Mouse (Mus musculus) liver, embryonic 14.5 days (tissue): ENCODE measurements around the gene Tmem229b. TPM values are rescaled to one million over a fixed set of nuclear protein-coding genes. Genes with fewer than 3 reads are reported as not detected.

Experiments used
- ATAC-seq: fragments of 200-750 bp; cut with Nextera tagmentation; 2 replicates; pipeline ENCODE4 v1.8.0; 2017; ENCODE audit warnings: moderate number of reproducible peaks, mild to moderate bottlenecking, moderate library complexity; ENCODE audit not compliant: insufficient read depth
- DNase-seq, 3 experiments: peaks; one replicate each; pipeline ENCODE4 v3.0.0-alpha.2; 2012 to 2013; ENCODE audit warnings: low read depth in 3 of 3, low spot score in 3 of 3
- H3K27ac ChIP-seq: fragments of 300-500 bp; sonication (generic); 2 replicates; pipeline ENCODE4 v1.5.1; 2014; ENCODE audit warnings: moderate library complexity, mild to moderate bottlenecking, control low read depth, inconsistent platforms
- H3K27me3 ChIP-seq: fragments of 300-500 bp; sonication (generic); 2 replicates; pipeline ENCODE4 v1.6.1; 2014; ENCODE audit warnings: mild to moderate bottlenecking, low read length, moderate library complexity; ENCODE audit not compliant: control insufficient read depth, insufficient read depth
- H3K36me3 ChIP-seq: fragments of 300-500 bp; sonication (generic); replicated peaks from 2 replicates; pipeline ENCODE4 v1.6.1; 2014; ENCODE audit warnings: low read depth; ENCODE audit not compliant: control insufficient read depth, insufficient read depth
- H3K4me1 ChIP-seq, 2 experiments: fragments of 200-500 bp in 1 of 2; fragments of 300-500 bp in 1 of 2; sonication (generic) in 1 of 2; replicated peaks; 2 replicates each; pipeline ENCODE4 v1.6.1; 2012 to 2014; ENCODE audit warnings: antibody characterized with exemption in 1 of 2, inconsistent platforms in 1 of 2, low read length in 1 of 2; ENCODE audit not compliant: control insufficient read depth in 2 of 2, insufficient read depth in 2 of 2
- H3K4me2 ChIP-seq: fragments of 300-500 bp; sonication (generic); 2 replicates; pipeline ENCODE4 v1.6.1; 2014; ENCODE audit warnings: low read depth, mild to moderate bottlenecking, control low read depth, moderate library complexity
- H3K4me3 ChIP-seq, 2 experiments: fragments of 200-500 bp in 1 of 2; fragments of 300-500 bp in 1 of 2; sonication (generic) in 1 of 2; 2 replicates each; pipeline ENCODE4 v1.5.1; 2012 to 2014; ENCODE audit warnings: low read depth in 2 of 2, low read length in 2 of 2, mild to moderate bottlenecking in 2 of 2, control low read depth in 1 of 2, inconsistent platforms in 1 of 2, moderate library complexity in 1 of 2; ENCODE audit not compliant: insufficient read depth in 1 of 2
- H3K9ac ChIP-seq: fragments of 300-500 bp; sonication (generic); replicated peaks from 2 replicates; pipeline ENCODE4 v1.6.1; 2014; ENCODE audit warnings: mild to moderate bottlenecking, control low read depth, moderate library complexity
- H3K9me3 ChIP-seq: fragments of 300-500 bp; sonication (generic); 2 replicates; pipeline ENCODE4 v1.6.1; 2016; ENCODE audit warnings: low read length, mixed read lengths; ENCODE audit not compliant: control insufficient read depth
- CTCF ChIP-seq: IDR thresholded peaks from 2 replicates; pipeline ENCODE4 v1.5.1; 2016; ENCODE audit warnings: antibody characterized with exemption, low read depth, control low read depth
- EP300 ChIP-seq: IDR thresholded peaks from 2 replicates; pipeline ENCODE4 v1.6.1; 2016; ENCODE audit warnings: antibody characterized with exemption, low read depth
- WGBS: fragments of 180-500 bp; shearing (Covaris S2); extraction: QIAGEN DNeasy Blood & Tissue Kit; methylation state at CpG from one replicate; pipeline ENCODE4 v1.1.7; 2014; ENCODE audit not compliant: insufficient replicate concordance; 5-methylcytosine and 5-hydroxymethylcytosine counted together
- polyA plus RNA-seq, 2 experiments: library from polyadenylated mRNA; depleted of rRNA in 1 of 2; stranded (reverse) in 1 of 2; unstranded in 1 of 2; fragments of >200 nt; fragmentation: Nextera tagmentation in 1 of 2; extraction: Ambion mirVana in 1 of 2; gene quantifications; 2 replicates each; pipeline versions ENCODE4 v1.2.1 to v1.2.3; 2012 to 2014

The Tmem229b gene
- polyA plus RNA-seq, 2 experiments: 2.0 to 2.4 TPM

DNA sequence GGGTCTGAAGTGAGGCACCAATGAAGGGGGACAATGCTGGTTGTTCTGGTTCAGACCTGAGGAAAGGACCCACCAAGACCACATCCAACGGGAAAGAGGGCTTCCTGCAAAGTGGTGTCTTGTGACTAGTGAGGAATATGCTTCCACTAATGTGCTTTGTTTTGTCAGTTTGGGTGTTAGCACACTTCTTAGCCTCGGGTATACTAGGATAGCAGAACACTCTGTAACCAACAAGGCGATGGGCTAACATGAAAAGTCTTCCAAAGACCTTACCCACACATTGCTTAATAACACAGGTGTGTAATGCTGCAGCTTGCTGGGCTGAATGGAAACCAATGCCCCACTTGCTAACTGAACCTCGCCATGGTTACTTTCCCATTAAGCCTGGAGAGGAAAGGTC, 51.0 kb downstream of the Tmem229b start:
- Histone ChIP-seq H3K4me1 (no peaks in the 10 kb centered on the region), H3K36me3 (no peaks in the 10 kb centered on the region), H3K9me3 (no peaks in the 10 kb centered on the region), H3K9ac (no peak overlapping the region), H3K4me3 (no peak overlapping the region), H3K4me2 (no peak overlapping the region), H3K27me3 (no peaks in the 10 kb centered on the region), H3K27ac (no peak overlapping the region)
- DNase-seq (no peak), ATAC-seq (no peak)
- 50% methylated on average over 4 of the region's 4 CpGs for WGBS
- TF ChIP-seq EP300: no peak

GRCm38 (mm10) chr12:78952484-78952883, 54.9 kb downstream of the Tmem229b start:
- Histone ChIP-seq H3K4me1 (no peaks in the 10 kb centered on the region), H3K9me3 (no peaks in the 10 kb centered on the region), H3K36me3 (no peaks in the 10 kb centered on the region), H3K27ac (no peak overlapping the region), H3K27me3 (no peaks in the 10 kb centered on the region), H3K4me3 (no peak overlapping the region), H3K9ac (no peak overlapping the region), H3K4me2 (no peak overlapping the region)
- no peak for TF ChIP-seq EP300
- no peak for TF ChIP-seq CTCF
- DNase-seq: no peak
- no peak for ATAC-seq
- WGBS: 57% methylated on average over 3 of the region's 3 CpGs

GRCm38 (mm10) chr12:78952053-78952452, 55.4 kb downstream of the Tmem229b start:
- no peaks in the 10 kb centered on the region for H3K4me1 ChIP-seq
- DNase-seq: no peak
- no peak overlapping the region for H3K4me2 ChIP-seq
- H3K4me3 ChIP-seq: no peak overlapping the region
- H3K9me3 ChIP-seq: no peaks in the 10 kb centered on the region
- no peak overlapping the region for H3K27ac ChIP-seq
- TF ChIP-seq CTCF (no peak), EP300 (no peak)
- no peak for ATAC-seq
- H3K36me3 ChIP-seq: no peaks in the 10 kb centered on the region
- no peaks in the 10 kb centered on the region for H3K27me3 ChIP-seq
- H3K9ac ChIP-seq: no peak overlapping the region
- WGBS: 49% methylated on average over 11 of the region's 11 CpGs

GRCm38 (mm10) chr12:78947661-78948060, 59.8 kb downstream of the Tmem229b start:
- 60% methylated on average over 5 of the region's 5 CpGs for WGBS
- no peak for DNase-seq
- Histone ChIP-seq H3K9ac (no peak overlapping the region), H3K36me3 (no peaks in the 10 kb centered on the region), H3K4me2 (no peak overlapping the region), H3K27me3 (no peaks in the 10 kb centered on the region), H3K9me3 (no peaks in the 10 kb centered on the region), H3K4me3 (no peak overlapping the region), H3K27ac (no peak overlapping the region), H3K4me1 (no peaks in the 10 kb centered on the region)
- ATAC-seq: no peak
- TF ChIP-seq CTCF: no peak

GRCm38 (mm10) chr12:78947161-78947560, 60.3 kb downstream of the Tmem229b start:
- Histone ChIP-seq H3K36me3 (no peaks in the 10 kb centered on the region), H3K9ac (no peak overlapping the region), H3K27ac (no peak overlapping the region), H3K9me3 (no peaks in the 10 kb centered on the region), H3K27me3 (no peaks in the 10 kb centered on the region), H3K4me3 (no peak overlapping the region), H3K4me1 (no peaks in the 10 kb centered on the region), H3K4me2 (no peak overlapping the region)
- ATAC-seq (no peak), DNase-seq (no peak)
- TF ChIP-seq EP300 (no peak), CTCF (no peak)
- WGBS: 52% methylated on average over 6 of the region's 6 CpGs

DNA sequence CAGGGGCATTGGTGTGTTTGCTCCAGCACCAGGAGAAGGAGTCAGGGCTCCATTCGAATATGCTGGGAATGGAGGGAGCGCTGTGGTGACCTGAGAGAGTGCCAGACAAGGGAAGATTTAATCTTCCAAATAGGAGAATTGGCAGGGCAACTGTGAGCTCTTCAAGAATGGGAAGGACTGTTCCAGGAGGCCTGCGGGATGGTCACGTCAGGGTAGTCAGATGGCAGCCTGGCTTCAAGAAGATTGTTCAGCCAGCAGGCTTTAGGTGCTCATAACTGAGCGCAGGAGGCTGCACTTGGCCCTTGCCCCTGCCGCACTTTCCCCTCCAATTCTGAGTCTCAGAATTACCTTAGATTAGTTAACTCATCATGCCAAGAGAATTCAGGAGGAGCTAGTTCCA, 64.5 kb downstream of the Tmem229b start:
- no peaks in the 10 kb centered on the region for H3K9me3 ChIP-seq
- H3K27ac ChIP-seq: no peak overlapping the region
- H3K4me1 ChIP-seq: no peaks in the 10 kb centered on the region
- DNase-seq (no peak), ATAC-seq (no peak)
- no peak overlapping the region for H3K4me2 ChIP-seq
- no peaks in the 10 kb centered on the region for H3K36me3 ChIP-seq
- H3K27me3 ChIP-seq: peaks cover 3% of the 10 kb centered on the region
- no peak overlapping the region for H3K9ac ChIP-seq
- no peak overlapping the region for H3K4me3 ChIP-seq
- WGBS: 77% methylated on average over 6 of the region's 6 CpGs
- TF ChIP-seq CTCF (no peak), EP300 (no peak)
